Mouse (Mus musculus) erythroblast, embryonic 14.5 days (primary cell): ENCODE results near the gene Pde4b.

Experiments used
- GATA1 ChIP-seq: IDR thresholded peaks from 2 replicates; pipeline ENCODE4 v1.6.1; 2012; ENCODE audit warnings: low read length, inconsistent platforms, mixed read lengths
- TAL1 ChIP-seq: IDR thresholded peaks from 3 replicates; pipeline ENCODE4 v1.6.1; 2012; ENCODE audit warnings: low read length, inconsistent platforms, mixed read lengths

DNA sequence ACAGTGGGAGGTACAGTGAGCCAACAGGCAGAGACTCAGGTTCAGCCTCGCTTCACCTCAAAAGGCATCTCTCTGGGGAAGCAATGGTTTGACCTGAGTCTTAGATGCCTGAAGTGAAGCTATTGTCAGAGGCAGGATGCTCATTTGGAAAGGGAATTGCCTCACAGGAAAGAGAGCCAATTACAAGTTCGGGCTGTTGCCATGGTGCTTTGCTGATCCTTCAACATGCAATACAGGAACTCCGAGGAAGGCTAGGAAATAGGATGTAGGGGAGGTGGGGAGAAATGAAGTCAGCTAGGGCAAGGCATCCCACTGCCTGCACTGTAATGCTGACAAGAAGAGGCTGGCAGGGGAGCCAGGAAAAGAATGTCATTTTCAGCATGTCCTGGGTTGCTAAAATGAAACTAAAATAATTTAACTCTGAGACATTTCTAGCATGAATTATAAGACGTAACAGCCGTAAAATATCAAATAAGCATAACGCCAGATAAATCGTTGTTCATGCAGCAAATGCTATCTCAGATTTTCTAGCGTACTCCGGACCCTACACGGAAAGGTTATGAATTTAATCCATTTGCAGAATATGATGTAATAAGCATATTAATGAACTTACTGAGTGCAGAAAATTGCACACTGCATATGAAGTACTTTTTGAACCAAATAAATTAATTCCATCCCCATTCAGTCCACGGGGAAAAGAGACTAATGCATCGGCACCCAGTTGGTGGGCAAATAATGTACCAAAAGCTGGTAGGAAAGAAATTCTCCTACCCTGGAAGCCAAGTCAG lies 501.5 kb downstream of the Pde4b start:
- TF ChIP-seq GATA1 (no peak), TAL1 (no peak)
